Mouse (Mus musculus) inflammation-experienced regulatory T-cells, adult 6 months (primary cell): ENCODE results near the gene Scamp2. TPM values are rescaled to one million over a fixed set of nuclear protein-coding genes. Genes with fewer than 3 reads are reported as not detected.

ENCODE experiments used
- ATAC-seq: one replicate; pipeline ENCODE4 v1.8.0; 2017
- polyA plus RNA-seq, 3 experiments: library from polyadenylated mRNA; unstranded; fragments of 100-300 nt; shearing (Covaris generic); gene quantifications; one replicate each; pipeline ENCODE4 v1.2.1; 2017

Gene Scamp2
- 10 to 100 TPM; 81.3 to 95.1 (median 84.9) TPM for polyA plus RNA-seq

DNA sequence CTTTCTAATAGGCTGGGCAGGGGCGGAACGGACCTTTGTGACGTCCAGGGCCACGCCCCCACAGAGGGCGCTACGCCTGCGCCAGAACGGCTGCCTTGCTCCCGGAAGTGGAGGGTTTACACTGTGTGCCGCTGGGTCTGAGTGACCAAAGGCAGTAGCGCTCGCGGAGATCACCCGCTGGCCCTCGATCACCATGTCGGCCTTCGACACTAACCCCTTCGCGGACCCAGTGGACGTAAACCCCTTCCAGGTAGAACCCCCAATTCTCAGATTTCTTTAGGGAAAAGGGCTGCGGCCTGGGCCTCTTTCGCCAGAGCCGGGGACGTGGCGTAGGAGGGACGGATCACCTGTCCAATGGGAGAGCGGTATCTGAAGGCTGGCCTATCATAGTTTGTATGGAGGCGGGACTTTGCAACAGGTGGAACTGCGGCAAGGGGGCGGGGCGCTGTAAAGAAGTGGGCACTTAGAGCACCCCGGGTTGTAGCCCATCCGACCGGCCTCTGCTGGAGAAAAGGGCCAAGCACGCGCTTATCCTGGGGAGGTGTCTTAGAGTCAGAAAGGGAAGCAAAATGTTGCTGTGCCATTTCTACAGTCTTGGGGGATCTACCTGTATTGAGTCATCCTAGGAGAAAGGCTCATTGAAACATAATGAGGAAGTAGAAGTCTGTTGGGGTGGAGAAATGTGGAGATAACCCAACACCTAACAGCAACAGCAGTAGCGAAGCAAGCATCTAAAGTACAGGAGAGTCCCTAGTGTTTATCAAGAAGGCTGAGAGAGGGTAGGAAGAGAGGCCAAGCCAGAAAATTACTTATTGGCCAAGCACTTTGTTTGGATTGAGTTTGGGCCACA lies at the start of gene Scamp2:
Gene Scamp2 (plus strand): TSS at position 83 of the 850 bp plus-strand sequence.
- peak; percentile 95 for ATAC-seq

DNA sequence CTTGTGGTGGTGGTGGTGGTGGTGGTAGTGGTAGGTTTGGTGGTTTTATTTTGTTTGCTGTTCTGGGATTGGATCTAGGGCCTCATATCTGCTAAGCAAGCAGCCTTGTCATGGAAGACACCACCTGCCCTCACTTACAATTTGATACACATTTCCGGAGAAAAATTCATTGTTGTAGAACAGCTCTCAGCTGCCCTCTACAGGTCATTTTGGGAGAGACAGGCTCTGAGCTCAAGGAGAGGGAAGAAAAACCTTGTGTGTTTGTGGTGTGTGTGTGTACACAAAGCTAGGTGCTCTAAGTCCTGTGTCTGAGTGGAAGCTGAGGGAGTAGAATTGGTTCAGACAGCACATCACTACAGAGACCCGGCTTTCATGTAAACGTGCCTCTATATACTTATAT lies 43.6 kb upstream of the Scamp2 start:
- ATAC-seq, result peak; percentile 45

DNA sequence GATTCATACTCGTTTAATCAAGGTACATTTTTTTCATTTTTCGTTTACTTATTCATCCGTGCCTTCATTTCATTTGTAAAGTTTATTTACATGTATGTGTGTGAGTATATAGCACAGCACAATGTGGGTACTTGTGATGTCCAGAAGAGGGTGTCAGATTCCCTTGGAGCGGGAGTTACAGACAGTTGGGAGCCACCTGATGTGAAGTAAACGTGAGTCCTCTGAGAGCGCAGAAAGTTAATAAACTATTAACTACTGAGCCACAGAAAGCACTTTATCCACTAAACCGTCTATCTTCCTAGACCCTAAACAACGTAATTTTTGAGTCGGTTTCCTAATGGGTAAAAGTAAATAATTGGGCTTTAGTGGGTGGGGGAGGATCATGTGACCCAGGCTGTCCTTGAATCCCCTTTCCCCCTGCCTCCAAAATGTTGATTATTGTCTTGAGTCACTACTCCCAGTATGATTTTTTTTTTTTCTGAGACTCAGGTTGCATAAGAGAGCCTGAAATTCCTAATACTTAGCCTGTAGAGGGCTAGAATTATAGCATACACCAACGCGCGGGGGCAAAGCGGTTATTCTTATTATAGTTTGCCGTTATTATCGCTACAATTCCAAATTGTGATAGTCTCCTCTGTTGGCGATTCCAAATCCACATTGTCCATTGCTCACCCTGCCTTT lies 40.2 kb upstream of the Scamp2 start:
- ATAC-seq, result peak; percentile 23

DNA sequence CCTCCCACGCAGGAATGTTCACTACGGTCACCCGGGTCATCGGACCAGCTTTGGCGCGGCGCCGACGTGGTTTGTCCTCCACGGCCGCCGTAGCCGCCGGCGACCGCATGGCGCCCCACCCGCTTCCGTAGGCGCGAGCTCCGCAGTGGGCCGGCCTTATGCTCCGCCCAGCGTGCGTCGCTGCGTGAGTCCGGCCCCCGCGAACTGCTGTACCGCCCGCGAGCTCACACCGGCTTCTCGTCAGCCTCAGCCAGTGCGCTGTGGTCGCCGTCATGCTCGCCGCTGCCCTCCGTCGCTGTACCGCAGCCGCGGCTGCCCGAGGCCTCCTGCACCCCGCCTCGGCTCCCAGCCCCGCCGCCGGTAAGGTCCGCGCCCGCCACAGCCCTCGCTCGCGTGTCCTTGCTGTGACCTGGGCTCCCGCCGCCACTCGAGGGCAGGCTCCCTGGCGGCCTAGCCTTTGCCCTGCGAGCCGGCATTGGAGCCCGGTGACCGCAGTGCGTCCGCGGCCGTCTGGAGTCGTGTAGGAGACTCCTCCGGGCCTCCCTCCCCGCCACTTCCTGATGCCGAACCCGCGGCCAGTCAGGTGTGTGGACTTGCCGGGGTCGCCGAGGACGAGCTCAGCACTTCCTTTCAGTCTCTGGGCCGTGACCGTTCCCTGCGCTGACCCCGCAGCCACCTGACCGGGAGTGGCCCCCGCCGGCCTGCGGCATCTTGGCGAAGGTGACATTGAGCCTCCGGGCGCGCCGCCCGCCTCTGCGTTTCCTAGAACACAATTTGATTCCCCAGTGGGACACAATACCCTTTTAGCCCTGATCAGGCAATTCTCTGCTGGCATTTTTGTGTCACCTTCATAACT lies 39.5 kb upstream of the Scamp2 start, which contains the start of gene Cox5a:
Gene Cox5a (plus strand): TSS at position 219 of the 856 bp plus-strand sequence.
- ATAC-seq, result peak; percentile 88

DNA sequence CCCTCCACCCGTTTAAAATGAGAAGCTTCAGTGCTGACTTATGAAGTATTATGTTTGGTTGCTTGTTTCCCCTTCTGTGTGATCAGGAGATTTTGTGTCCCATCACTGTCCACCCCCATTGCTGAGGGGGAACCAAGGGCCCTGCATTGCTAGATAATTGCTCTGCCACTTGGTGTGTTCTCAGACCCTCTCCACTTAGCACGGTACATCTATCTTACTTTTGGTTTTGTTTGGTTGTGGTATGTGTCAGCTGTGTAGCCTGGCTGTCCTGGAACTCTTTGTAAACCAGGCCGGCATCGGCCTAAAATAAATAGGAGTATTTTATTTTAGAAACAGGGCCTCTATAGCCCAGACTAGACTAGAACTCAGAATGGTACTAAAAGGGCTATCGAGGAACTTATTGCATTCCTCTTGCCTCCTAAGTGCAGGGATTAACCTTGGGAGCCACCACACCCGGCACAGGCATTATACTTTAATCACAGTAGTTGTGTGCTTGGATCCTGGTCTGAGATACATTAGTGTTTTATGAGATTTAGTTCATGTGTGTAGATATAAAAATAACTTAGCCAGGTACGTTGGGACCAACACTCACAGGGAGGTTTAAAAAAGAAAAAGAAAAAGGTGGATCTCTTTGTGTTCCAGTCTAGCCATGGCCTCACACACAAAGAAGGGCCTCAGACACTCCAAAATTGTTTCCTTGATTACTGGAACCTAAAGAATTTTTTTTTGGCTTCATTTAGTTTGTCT lies 38.5 kb upstream of the Scamp2 start:
- ATAC-seq, result no peak

DNA sequence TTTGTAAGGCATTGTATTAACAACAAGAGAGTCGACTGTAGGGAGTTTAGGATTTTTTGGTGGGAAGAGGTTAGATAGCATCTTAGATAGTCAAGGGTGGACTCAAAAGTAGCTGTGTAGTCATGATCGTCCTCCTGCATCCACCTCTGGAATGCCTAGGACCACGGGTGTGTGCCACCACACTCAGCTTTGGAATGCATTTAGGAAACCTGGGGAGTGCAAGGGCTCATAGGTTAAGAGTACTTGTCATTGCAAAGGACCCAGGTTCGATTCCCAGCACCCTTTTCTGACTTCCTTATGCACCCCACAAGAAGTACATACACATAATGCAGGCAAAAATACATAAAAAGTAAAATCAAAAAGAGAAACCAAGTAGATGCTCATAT lies 37.9 kb upstream of the Scamp2 start:
- no peak for ATAC-seq

DNA sequence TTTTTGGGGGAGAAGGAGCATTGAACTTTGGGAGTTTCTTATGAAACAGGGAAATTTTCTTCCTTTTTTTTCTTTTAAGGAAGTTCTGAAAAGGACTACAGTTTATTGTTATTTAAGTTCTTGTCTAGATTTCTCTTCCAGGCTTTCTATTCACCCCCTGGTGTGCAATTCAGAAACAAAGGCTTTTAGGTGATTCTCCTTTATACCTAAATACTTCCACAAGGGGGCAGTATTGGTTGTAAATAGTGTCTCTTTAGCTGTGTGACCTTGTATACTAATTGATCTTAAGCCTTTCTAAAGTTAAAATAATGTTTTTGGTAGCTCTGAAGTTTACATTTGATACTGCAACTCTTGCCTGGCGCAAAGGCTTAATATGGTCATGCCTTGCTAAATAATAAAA lies 37.0 kb upstream of the Scamp2 start:
- ATAC-seq, result peak; percentile 58

DNA sequence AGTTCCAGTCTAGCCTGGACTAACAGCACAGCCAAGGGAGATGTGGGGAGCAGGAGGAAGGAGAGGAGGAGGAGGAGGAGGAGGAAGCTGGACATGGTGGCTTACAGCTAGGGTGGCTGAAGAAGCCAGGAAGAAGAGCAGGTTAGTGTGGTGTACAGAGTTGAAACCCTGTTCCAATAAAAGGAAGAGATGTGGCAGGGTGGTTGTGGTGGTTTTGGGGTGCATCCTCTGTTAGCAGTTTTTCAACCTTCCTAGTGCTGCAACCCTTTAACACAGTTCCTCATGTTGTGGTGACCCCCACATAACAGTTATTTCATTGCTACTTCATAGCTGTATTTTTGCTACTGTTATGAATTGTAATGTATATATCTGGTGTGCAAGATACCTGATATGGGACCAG lies 36.3 kb upstream of the Scamp2 start:
- ATAC-seq, result no peak

DNA sequence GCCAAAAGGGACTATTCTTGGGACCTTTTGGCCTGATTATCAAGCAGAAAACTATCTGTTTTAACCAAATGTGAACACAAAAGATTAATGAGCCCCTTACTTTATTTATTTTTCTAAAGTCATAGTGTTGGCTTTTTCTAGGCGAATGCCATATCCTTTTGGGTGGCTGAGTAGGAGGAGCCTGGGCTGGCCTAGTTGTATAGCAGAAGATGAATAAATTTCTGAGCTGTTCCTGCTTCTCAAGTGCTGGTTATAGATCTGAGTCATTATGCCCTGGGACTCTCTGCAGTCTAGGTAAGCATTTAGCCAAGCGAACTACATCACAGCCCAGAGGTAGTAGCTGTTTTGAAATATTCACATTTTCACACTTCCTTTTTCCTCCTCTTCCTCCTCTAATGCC lies 35.2 kb upstream of the Scamp2 start:
- no peak for ATAC-seq

DNA sequence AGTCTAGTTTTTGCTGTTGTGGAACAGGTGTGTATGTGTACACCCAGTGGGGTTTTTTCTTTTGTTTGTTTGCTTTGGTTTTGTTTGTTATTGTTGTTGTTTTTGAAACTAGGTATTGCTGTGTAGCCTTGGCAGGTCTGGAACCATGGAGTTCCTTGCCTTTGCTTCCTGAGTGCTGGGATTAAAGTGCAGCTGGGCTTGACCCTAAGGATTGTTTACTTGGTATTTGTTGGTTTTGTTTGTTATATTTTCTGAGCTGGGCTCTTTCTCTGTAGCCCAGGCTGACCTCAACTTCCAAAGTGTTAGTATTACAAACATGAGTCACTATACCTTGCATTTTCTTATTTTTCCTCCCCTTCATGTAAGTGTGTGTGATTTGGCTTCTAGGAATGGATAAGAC lies 34.3 kb upstream of the Scamp2 start:
- ATAC-seq, result no peak

DNA sequence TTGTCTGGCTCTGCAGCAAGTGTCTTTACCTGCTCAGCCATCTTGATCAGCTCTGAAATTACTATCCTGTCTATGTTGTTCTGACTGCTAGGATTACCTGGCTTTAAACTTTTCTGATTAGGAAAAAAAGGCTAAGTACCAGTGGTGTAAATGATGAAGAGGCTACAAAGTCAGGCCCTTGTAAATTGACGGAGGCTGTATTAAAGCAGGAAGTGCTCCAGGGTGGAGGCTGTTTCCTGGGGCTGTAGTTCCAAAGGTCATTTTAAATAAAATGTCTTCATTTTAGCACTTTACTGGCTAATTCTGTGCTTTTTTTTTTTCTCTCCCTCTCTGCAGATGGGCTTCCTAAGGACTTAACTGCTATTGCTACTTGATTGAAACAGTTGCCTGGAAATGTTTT lies 28.8 kb upstream of the Scamp2 start:
- ATAC-seq, result no peak

DNA sequence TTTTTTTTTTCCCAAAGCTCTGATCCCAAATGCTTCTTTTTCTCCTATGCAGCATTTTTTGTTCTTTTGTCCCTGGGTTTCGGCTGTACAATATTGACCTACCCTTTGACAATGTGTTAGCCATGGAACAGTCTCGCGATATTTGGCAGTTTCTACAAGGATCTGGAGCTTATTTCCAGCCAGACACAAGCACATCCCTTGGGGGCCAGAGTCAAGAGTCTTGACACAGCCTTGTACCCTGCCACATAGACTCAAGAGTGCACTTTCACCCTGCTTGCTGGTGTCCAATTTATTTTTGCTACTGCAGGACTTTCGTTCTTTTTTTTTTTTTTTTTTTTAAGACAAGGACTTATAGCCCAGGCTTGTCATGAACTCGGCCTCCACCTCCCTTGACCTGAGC lies 24.4 kb upstream of the Scamp2 start:
- no peak for ATAC-seq

DNA sequence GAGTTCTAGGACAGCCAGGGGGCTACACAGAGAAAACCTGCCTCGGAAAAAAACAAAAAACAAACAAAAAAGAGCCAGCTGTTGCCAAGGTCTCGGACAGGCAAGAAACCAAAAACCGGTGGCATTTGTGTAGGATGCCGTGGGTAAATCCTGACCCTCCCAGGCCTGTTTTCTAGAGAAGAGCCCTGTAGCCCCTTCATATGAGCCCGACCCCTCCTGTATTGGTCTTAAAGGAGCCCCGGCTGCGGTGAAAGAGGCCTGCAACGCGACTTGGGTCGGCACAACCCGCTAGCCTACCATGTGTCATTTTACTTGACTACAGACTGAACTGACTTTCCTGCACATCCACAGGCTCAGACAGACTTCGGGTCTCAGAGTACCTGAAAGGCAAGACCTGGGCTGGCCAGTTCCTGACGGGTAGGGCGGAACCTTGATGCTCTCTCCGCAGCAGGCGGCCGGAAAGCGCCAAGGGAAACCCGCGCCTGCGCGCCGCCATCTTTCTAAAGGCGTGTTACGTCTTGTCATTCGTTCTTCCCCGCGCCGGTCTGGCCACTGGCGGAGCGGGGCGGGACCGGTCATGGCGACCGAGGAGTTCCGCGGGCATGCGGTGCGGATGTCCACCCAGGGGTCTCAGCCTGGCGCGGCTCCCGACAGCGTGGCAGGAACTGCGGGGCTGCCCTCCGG lies 23.6 kb upstream of the Scamp2 start, which contains the start of gene Fam219b:
Gene Fam219b (plus strand): TSS at position 485 of the 684 bp plus-strand sequence.
- peak; percentile 92 for ATAC-seq

DNA sequence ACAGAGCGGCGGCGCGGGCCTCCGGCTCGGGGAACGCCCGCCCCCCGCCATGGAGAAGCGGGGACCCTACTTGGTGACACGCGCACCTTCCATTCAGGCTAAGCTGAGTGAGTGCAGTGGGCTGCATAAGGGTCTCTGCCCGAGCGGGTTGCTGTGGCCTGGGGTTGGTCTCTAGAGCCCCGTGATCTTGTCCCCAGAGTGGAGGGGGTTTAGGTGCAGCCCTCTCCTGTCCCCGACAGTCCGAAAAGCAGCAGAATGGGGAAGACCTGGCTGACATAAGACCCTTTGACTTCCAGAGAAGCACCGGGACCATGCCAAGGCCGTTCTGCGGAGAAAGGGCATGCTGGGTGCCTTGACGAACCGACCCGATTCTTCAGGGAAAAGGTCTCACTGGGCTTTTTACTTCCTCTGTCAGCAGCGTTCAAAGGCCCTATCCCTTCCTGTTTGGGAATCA lies 23.0 kb upstream of the Scamp2 start:
- ATAC-seq, result no peak

DNA sequence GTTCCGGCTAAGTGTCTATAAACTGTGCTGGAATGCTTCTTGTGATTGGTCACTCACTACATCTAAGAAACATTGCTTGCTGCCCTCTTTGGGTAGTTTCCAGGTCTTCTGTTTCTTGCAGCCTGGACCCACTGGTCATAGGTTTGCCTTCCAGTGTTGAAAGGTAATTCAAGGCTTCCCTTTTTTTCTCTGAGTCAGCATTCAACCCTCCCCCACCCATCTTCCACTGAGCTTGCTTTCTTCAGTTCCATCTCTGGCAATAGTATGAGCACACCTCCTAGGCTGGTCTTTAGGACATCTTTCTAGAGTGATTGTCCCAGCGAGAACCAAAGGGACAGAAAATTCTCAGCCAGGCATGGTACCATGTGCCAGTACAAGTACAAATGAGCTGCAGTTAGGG lies 21.2 kb upstream of the Scamp2 start:
- no peak for ATAC-seq

DNA sequence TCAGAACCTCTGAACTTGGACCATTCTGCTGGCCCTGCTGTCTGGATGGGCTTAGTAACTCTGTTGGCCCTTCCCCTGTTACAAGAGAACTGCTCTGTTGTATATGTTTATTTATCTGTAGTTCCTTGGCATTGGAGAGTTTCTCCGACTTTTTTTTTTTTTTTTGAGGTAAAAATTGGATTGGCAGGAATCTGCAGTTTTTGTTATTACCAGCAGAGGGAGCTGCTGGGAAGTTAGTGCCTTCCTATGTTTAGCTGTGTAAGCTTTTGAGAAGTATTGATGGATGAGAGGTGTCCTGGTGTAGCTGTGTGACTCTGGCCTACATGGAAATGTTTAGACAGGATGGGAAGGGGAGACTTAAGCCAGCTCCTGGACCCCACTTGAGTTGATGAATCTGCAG lies 19.4 kb upstream of the Scamp2 start:
- no peak for ATAC-seq

DNA sequence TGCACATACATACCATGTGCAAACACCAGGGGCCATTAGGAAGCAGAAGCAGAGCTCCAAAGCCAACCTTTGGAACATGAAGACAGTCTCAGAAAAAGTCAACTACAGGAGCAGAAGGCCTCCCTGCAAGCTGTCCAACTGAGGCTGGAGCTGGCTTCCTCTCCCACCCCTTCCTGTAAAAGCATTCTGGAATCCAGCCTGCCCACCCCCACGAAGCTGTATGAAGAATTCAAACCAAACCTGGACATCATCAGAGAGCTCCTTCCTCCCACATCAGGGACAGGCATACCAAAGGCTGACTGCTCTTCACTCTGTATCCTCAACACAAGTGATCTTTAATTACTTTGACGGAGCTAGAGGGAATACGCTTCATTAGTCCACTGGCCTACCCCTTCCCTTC lies 16.8 kb upstream of the Scamp2 start:
- ATAC-seq, result no peak

DNA sequence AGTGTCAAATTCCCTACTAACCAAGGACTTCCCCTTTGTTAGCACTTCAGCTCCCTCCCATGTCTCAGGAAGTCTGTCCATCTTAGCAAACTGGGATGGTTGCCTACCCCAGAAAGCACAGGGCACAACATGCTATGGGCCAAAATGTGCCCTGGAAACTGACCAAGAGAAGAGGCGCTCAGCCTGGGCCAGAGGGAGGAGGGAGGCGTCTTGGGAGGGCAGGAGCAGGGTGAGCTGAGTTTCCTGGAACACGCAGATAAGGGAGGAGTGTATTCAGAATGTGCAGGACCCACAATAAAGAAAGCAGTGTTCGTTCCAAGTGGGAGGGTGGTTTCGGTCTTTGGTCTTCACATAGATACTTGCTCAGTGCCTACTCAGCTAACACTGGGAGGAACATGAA lies 13.5 kb upstream of the Scamp2 start:
- ATAC-seq, result no peak

DNA sequence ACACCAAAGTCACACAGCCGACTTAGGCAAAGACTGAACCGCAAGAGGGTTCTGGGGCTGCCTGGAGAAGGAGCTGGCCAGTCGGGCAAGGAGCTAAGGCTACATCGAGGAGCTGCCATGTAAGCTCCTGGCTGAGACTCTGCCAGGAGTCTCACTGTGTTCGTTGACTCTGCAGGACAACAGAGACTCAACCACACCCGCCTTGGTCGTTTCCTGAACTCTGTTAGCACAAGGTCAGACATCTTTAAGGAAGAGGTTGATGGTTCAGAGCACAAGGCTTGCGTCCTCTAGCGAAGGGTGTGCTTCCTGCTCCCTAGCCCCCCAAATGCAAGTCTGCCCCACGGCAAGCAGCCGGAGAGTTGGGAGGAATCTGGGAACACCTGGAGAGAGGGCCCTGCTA lies 12.9 kb upstream of the Scamp2 start:
- ATAC-seq, result no peak

DNA sequence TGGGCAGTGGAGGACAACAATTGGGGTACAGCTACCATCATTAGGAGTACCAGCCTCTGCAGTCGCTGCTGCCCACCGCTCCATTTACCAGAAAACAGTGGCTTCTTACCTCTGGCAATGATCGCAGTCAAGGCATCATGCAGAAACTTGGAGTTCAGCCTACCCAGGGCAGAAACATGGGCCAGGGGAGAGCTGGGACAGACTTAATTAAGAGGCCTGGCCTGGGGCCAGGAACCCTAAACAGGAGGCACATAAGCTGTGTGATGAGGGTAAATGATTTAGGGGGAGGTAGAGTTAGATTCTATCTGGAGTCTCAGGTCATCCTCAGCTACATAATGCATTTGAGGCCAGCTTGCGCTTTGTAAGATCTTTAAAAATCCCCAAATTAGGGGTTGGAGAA lies 11.6 kb upstream of the Scamp2 start:
- ATAC-seq, result no peak

DNA sequence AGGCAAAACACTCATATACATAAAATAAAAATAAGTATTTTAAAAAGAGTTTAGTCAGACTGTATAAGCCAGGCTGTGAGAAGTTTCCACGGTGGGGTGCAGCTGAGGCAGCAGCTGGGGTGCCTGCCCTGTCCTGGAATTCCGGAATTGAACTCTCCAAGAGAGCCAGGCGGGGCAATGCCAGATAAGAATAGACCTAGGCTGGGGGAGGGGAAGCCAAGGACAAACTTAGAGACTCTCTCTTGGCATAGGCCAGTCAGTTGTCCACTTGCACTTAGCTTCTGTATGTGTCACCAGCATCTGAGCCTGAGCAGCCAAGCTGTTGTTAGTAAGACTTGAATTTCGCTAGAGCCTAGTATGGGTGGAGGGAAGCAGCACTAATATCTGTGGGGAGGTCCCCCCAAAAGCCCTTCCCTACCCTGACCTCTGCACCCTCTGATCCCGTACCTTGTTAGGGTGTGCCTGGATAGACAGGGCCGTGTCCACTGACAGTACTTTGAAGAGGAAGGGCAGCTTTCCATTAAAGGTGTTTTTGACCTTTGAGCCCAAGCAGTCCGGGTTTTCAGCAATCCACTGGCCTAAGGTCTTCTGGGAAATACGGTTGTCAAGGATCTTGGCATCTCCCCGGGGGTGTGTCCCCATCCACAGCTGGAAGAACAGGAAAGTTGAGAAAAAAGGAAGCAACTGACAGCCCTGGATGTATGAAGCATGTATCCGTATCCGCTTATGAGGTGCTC lies 10.4 kb upstream of the Scamp2 start:
- ATAC-seq, result no peak
